Mouse (Mus musculus) gonadal fat pad, adult 2 months (tissue): ENCODE results near the gene Zmym1. TPM values are rescaled to one million over a fixed set of nuclear protein-coding genes. Genes with fewer than 3 reads are reported as not detected.
"Not testable (repeated sequence)": the region's sequence is repeated elsewhere in the genome, so short reads cannot be mapped to it uniquely, and the experiment has no call there.

Source experiments
- DNase-seq: peaks from one replicate; pipeline ENCODE4 v3.0.0-alpha.2; 2012; ENCODE audit warnings: low read depth
- polyA plus RNA-seq: library from polyadenylated mRNA; depleted of rRNA; stranded (reverse); fragments of >200 nt; gene quantifications from 2 replicates; pipeline ENCODE4 v1.2.3, GENCODE M21; 2012; rRNA removed

Zmym1 gene
- polyA plus RNA-seq, 1 experiment = 1.5 TPM

- no peak for DNase-seq
Observed at GRCm38 (mm10) chr4:127027228-127028190, 33.4 kb downstream of the Zmym1 start.

- no peak for DNase-seq
Observed at GRCm38 (mm10) chr4:127026826-127027225, 34.1 kb downstream of the Zmym1 start.

- no peak for DNase-seq
Observed at GRCm38 (mm10) chr4:127024240-127024639, 36.7 kb downstream of the Zmym1 start.

- DNase-seq = no peak
Observed at GRCm38 (mm10) chr4:127023201-127023600, 37.8 kb downstream of the Zmym1 start.

- DNase-seq = peak; percentile 26
Observed at GRCm38 (mm10) chr4:127021989-127022626, 38.8 kb downstream of the Zmym1 start.

- peak; percentile 94 for DNase-seq
Observed at GRCm38 (mm10) chr4:127021151-127021945, 39.6 kb downstream of the Zmym1 start, which contains the start of gene Sfpq. Sfpq (plus strand) TSS chr4:127021324.

- no peak for DNase-seq
Observed at GRCm38 (mm10) chr4:127020411-127021150, 40.4 kb downstream of the Zmym1 start.

- no peak for DNase-seq
Observed at GRCm38 (mm10) chr4:127016366-127016765, 44.6 kb downstream of the Zmym1 start.

GRCm38 (mm10) chr4:127015294-127015993, 45.5 kb downstream of the Zmym1 start:
- peak; percentile 36 for DNase-seq

- DNase-seq = no peak
Observed at GRCm38 (mm10) chr4:127005113-127005936, 55.6 kb downstream of the Zmym1 start.

GRCm38 (mm10) chr4:127004384-127004783, 56.6 kb downstream of the Zmym1 start:
- no peak for DNase-seq

- no peak for DNase-seq
Observed at GRCm38 (mm10) chr4:127000601-127001105, 60.3 kb downstream of the Zmym1 start.

GRCm38 (mm10) chr4:126999372-126999771, 61.6 kb downstream of the Zmym1 start:
- not testable (repeated sequence) for DNase-seq

Other genes with a start within 250 kb of the Zmym1 start
- gene Zmym4, start 93.0 kb downstream of the Zmym1 start, polyA plus RNA-seq = 7.3 and 8.5 TPM in 2 replicates
- 29.5 and 47.3 TPM in 2 replicates for gene Sfpq, start 39.8 kb downstream of the Zmym1 start, polyA plus RNA-seq
- 8.9 and 9.2 TPM in 2 replicates for gene Zmym6, start 16.2 kb upstream of the Zmym1 start, polyA plus RNA-seq
- 26.4 and 29.1 TPM in 2 replicates for gene Tmem35b, start 62.5 kb upstream of the Zmym1 start, polyA plus RNA-seq
- gene Dlgap3, start 108.1 kb upstream of the Zmym1 start, polyA plus RNA-seq = 0.05 and 0.09 TPM in 2 replicates
- 28.5 and 30.3 TPM in 2 replicates for gene Smim12, start 182.6 kb upstream of the Zmym1 start, polyA plus RNA-seq